In the genomic region with DNA sequence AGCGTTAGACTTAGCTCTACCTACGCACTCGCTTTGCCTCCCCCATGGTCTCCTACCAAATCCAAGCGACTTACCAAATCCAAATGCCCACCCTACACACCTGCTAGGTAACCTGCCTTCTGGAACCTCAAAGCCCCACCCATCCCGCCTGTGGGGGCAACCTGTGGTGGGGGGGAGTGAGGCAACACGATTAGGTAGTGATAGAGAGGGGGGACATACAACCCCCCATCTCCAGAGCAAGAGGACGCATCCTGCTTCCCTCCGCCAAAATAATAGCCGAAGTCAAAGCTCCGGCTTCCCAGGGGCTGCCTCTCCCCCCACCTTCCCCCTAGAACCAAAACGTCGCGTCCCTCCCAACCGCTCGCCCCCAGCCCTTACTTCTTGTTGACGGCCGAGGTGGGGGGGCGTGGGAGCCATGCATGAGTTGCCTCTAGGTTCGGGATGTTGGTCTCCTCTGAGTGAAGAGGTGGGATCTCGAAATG, we compare ENCODE assay signal across 8 mouse cellular contexts.
DNase-seq lines count a peak whose midpoint lies in the region; ATAC-seq and TF ChIP-seq lines count a peak whose summit lies in the region.

No protein-coding gene starts in this region.

- no peaks in the 10 kb centered on the region for H3K36me3 ChIP-seq in heart, embryonic 14.5 days (ENCODE audit: control insufficient read depth, insufficient read depth, low read length)
- no peaks in the 10 kb centered on the region for H3K36me3 ChIP-seq in kidney, embryonic 16.5 days (ENCODE audit: insufficient read depth, low read length)
- no peaks in the 10 kb centered on the region for H3K36me3 ChIP-seq in lung, embryonic 15.5 days
- no peaks in the 10 kb centered on the region for H3K36me3 ChIP-seq in small intestine, adult 2 months (ENCODE audit: control insufficient read depth, insufficient read depth, low read length)

- 2% methylated on average over 20 of the region's 20 CpGs for WGBS in heart, embryonic 14.5 days
- 0% methylated on average over 20 of the region's 20 CpGs for WGBS in kidney, embryonic 16.5 days
- WGBS in lung, embryonic 15.5 days: 0% methylated on average over 20 of the region's 20 CpGs
- under 1% methylated on average over 20 of the region's 20 CpGs for WGBS in small intestine, adult 2 months

- peak overlapping the region; percentile 71 to 76 for H3K4me3 ChIP-seq in heart, embryonic 14.5 days (ENCODE audit: control insufficient read depth in 1 of 2, insufficient read depth in 1 of 2, low read depth in 1 of 2, low read length in 2 of 2)
- peak overlapping the region; percentile 65 for H3K4me3 ChIP-seq in kidney, embryonic 16.5 days (ENCODE audit: low read length)
- H3K4me3 ChIP-seq in lung, embryonic 15.5 days: peak overlapping the region; percentile 57
- peak overlapping the region; percentile 83 for H3K4me3 ChIP-seq in small intestine, adult 2 months (ENCODE audit: low read depth, low read length)

- no peaks in the 10 kb centered on the region for H3K9me3 ChIP-seq in heart, embryonic 14.5 days (ENCODE audit: control insufficient read depth, low read length)
- H3K9me3 ChIP-seq in kidney, embryonic 16.5 days (ENCODE audit: low read length): no peaks in the 10 kb centered on the region
- no peaks in the 10 kb centered on the region for H3K9me3 ChIP-seq in lung, embryonic 15.5 days

- H3K27ac ChIP-seq in heart, embryonic 14.5 days (replicated peaks in 1 of 2; ENCODE audit: control insufficient read depth in 1 of 2, insufficient read depth in 1 of 2, low read depth in 2 of 2, low read length in 2 of 2): no peak overlapping the region
- no peak overlapping the region for H3K27ac ChIP-seq in kidney, embryonic 16.5 days (ENCODE audit: low read length)
- H3K27ac ChIP-seq in lung, embryonic 15.5 days: no peak overlapping the region
- H3K27ac ChIP-seq in small intestine, adult 2 months (ENCODE audit: insufficient read depth, low read depth, low read length): peak overlapping the region; percentile 86

- peak overlapping the region; percentile 99 for H3K4me2 ChIP-seq in heart, embryonic 14.5 days (ENCODE audit: low read length)
- H3K4me2 ChIP-seq in kidney, embryonic 16.5 days (replicated peaks; ENCODE audit: low read depth, low read length): peak overlapping the region; percentile 99
- peak overlapping the region; percentile 98 for H3K4me2 ChIP-seq in lung, embryonic 15.5 days

- TF ChIP-seq POLR2A in small intestine, adult 2 months (IDR thresholded peaks at IDR 0.05; ENCODE audit: low read depth, low read length): no peak; the same call in 1 of the 2 replicates

- H3K4me1 ChIP-seq in heart, embryonic 14.5 days (ENCODE audit: control insufficient read depth in 2 of 2, insufficient read depth in 2 of 2, low read length in 2 of 2): peaks cover 5 to 15% of the 10 kb centered on the region in 2 experiments; a peak in 3 of 4 replicates
- peaks cover 24% of the 10 kb centered on the region for H3K4me1 ChIP-seq in kidney, embryonic 16.5 days (ENCODE audit: insufficient read depth, low read length)
- peaks cover 30% of the 10 kb centered on the region for H3K4me1 ChIP-seq in lung, embryonic 15.5 days
- peaks cover 6% of the 10 kb centered on the region for H3K4me1 ChIP-seq in small intestine, adult 2 months (ENCODE audit: control insufficient read depth, insufficient read depth, insufficient read length, low read length)

- ATAC-seq in heart, embryonic 14.5 days (ENCODE audit: insufficient number of reproducible peaks, insufficient read depth, low FRiP score, low read depth): no peak
- peak; percentile 8; the same call in 1 of the 2 replicates for ATAC-seq in kidney, embryonic 16.5 days (ENCODE audit: low FRiP score, low TSS enrichment)
- ATAC-seq in lung, embryonic 15.5 days (ENCODE audit: borderline replicate concordance, extremely low read depth, low FRiP score, low TSS enrichment): peak; percentile 46; the same call in 1 of the 2 replicates

- H3K9ac ChIP-seq in heart, embryonic 14.5 days (ENCODE audit: low read length): peak overlapping the region; percentile 53; the same call in 1 of the 2 replicates
- H3K9ac ChIP-seq in kidney, embryonic 16.5 days (replicated peaks; ENCODE audit: low read length): peak overlapping the region; percentile 10; the same call in 1 of the 2 replicates
- no peak overlapping the region for H3K9ac ChIP-seq in lung, embryonic 15.5 days

- peaks cover 32% of the 10 kb centered on the region for H3K27me3 ChIP-seq in heart, embryonic 14.5 days (ENCODE audit: control insufficient read depth, insufficient read depth, low read length)
- H3K27me3 ChIP-seq in kidney, embryonic 16.5 days (ENCODE audit: insufficient read depth, low read length): peaks cover 84% of the 10 kb centered on the region
- H3K27me3 ChIP-seq in lung, embryonic 15.5 days: peaks cover 73% of the 10 kb centered on the region
- peaks cover 18% of the 10 kb centered on the region for H3K27me3 ChIP-seq in small intestine, adult 2 months (ENCODE audit: control insufficient read depth, insufficient read depth, low read length)

- peak; percentile 46 to 47 for DNase-seq in urinary bladder, adult 18-20 months (ENCODE audit: low spot score in 2 of 2)
- no peak for DNase-seq in urinary bladder, postnatal 10 days (ENCODE audit: low spot score)
- DNase-seq in cerebellum, postnatal 10 days: peak; percentile 60 to 68
- no peak for DNase-seq in adipocyte (ENCODE audit: low spot score)

- no peak for TF ChIP-seq CTCF in small intestine, adult 2 months (IDR thresholded peaks at IDR 0.05; ENCODE audit: extremely low read depth, insufficient read length, insufficient replicate concordance, low read depth, low read length)

Comparison
In these comparisons a context has a peak if more than half of its experiments do, and no peak if none do; other contexts are left out.
1. DNase-seq: peak in urinary bladder, adult 18-20 months (2 of 2) and cerebellum, postnatal 10 days (2 of 2); none in urinary bladder, postnatal 10 days (single experiment) and adipocyte (single experiment).
2. Peak in every context shown above with its lines, with median percentiles within 50 percentile points of each other: H3K4me2 ChIP-seq and H3K4me3 ChIP-seq.